Mouse (Mus musculus): ENCODE measurements at regions not wholly inside any gene's neighbourhood (a gene's known extent, or its start where the extent isn't known, plus 50 kb on each side); places are given as distances from the start of the nearest gene placed in this dataset.

- ATAC-seq (ENCODE audit: poor library complexity, severe bottlenecking): no peak
Observed at GRCm38 (mm10) chr10:99524273-99525212, 234.9 kb downstream of the Csl start.

DNA sequence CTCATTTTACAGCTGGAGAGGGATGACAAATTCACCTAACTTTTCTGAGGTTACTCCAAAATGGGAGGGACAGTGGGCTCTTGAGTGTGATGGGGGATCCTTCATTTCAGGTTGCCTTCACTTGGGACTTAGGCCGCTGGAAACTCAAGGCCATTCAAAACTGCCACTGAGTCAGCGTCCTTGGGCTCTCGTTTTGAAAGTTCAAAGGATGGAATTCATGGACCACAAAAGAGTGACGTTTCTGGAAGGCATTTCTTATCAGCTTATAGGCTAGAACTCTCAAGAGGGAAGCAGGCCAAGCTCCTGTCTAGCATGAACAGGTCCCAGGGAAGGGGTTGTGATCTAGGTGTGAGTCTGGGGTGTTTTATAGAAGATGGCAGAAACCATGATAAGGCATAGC, 233.3 kb downstream of the Csl start:
- ATAC-seq (ENCODE audit: poor library complexity, severe bottlenecking): no peak

DNA sequence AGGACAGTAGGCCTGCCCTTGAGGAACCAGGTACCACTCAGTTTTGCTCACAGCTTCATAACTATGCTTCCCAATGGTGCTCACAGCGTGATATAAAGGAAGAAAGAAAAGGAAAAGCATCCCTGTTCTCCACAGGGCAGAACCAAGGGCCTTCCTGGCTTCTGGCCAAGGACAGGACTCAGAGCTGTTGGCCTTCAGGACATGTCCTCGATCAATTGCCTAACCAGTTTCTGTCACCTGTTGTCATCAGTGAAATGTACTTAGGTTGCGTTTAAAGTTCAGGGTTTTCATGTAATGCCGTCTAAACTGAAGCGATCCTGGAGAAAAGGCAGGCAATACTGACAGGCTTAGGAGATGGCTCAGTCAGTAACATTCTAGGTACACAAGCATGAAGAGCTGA, 232.9 kb downstream of the Csl start:
- ATAC-seq (ENCODE audit: poor library complexity, severe bottlenecking): no peak

- no peak for ATAC-seq (ENCODE audit: poor library complexity, severe bottlenecking)
Observed at GRCm38 (mm10) chr10:99531104-99531503, 228.4 kb downstream of the Csl start.

DNA sequence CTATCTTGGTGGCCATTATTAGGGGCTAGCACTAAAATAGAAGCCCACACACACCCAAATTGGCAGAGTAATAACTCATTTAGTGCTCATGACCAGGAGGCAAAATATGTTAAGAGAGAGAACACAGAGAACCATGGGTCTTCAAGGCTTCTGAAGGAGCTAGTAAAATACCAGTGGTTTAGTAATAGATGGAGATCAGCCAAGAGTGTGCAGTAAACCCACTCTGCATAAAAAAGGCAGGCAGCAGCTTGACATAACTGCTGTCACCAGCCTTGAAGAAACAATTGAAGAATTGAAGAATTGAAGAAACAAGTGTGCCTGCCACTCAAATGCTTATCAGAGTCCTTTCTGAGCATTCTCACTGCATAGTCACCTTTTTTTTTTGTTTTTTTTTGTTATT, 227.9 kb downstream of the Csl start:
- ATAC-seq (ENCODE audit: poor library complexity, severe bottlenecking): no peak

DNA sequence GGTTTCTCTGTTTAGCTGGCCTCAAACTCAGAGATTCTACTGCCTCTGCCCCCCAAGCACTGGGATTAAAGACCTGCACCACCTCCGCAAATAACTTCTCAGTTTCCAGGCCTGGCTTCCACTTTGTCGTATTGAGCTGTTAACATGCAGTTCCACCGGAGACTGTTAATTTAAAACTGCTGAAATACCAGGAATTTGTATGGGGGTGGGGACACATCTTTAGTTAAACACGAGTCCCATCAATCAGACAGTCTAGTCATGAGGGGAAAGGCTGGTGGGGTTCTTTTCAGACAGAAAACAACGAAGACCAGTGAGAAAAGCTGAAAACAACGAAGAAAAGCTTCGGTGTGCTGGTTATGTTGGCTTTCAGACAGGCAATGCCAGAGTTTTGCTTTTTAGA, 227.5 kb downstream of the Csl start:
- no peak for ATAC-seq (ENCODE audit: poor library complexity, severe bottlenecking)

DNA sequence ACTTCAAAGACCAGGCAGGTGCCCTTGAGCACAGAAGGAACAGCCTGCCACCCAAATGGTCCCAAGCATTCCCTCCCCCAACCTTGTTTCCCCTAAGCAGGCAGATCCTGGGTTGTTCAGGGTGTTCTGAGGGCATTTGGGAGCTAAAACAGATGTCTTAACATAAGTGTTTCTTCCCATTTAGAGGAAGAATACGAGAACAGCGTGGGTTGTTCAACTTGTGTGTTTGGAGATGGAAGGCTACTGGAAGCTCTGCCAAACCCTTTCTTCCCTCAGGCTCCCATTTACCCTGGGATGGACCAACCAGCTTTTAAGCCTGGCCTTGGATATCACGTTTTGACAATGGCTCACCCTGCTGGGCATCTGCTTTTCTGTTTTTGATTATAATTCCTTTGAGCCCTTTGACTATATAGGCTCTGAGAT, 226.8 kb downstream of the Csl start:
- no peak for ATAC-seq (ENCODE audit: poor library complexity, severe bottlenecking)

DNA sequence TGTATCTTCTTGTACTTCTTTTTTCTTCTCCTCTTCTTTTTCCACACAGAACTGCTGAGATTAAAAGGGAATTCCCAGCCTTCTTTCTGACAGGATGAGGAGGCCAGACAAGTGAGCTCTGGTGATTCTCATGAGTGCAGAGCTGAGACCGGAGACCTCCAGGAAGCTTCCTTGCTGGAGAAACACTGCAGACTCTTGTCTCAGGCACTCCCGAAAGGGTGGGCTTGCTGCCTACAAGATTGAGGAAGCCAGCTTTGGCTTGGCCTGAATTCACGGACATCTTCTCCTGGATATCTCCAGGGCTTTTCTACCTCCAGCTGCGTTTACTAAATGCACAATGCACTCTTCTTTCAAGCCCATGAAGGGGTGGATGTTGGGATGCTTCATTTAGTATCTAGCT, 226.0 kb downstream of the Csl start:
- ATAC-seq (ENCODE audit: poor library complexity, severe bottlenecking): no peak

GRCm38 (mm10) chr10:99534237-99534636, 225.2 kb downstream of the Csl start:
- ATAC-seq (ENCODE audit: poor library complexity, severe bottlenecking): no peak

- no peak for ATAC-seq (ENCODE audit: poor library complexity, severe bottlenecking)
Observed at GRCm38 (mm10) chr10:99538639-99539038, 220.8 kb downstream of the Csl start.

DNA sequence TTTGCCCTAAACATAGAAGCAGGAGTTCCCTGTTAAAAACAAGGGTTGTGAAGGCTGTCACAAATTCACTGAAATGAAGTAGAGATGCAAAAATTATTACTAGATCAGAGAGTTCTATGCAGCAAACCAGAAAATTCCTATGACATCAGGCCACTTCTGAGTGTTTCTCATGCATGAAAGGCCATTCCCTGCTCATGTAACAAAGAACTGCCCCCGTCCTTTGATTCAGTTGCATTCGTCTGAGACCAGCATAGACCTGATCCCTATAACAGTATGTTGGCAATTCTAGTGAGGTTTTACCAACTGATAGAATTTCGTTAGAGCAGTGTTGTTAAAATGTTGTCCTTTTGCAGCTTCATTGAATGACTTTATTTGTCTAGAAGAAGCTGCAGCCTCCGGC, 207.1 kb downstream of the Csl start:
- ATAC-seq (ENCODE audit: poor library complexity, severe bottlenecking): no peak

DNA sequence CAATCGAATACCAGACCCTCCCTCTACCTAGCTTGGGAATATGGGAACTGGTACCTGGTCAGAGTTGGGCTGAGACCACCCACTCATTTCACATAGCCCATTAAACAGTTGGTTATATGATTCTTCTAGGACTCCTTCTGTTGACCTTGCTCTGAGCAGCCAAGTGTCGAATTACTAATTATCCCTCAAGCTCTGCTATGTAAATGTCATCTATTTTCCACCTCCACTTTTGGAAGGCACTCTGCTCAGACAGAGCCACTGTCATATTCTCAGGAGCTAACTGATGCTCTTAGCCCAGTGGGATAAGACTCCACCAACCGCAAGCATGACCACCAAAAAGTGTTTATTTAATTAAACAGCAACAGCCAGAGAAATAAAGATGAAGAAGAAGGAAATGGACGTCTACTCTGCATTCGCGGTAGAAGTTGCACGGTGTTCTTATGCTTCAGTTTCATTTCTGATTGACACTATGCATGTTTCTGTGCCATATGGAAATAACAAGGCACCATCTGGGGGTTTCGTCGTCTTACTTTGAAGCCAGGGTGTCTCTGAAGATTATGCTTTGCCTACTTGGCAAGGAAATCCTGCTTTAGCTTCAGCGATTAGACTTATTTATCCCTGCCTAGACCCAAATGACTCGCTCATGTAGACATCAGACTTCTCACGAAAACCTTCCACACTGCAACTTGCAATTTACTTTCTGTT, 206.5 kb downstream of the Csl start:
- no peak for ATAC-seq (ENCODE audit: poor library complexity, severe bottlenecking)

- no peak for ATAC-seq (ENCODE audit: poor library complexity, severe bottlenecking)
Observed at GRCm38 (mm10) chr10:99555021-99555420, 204.4 kb downstream of the Csl start.

- ATAC-seq (ENCODE audit: poor library complexity, severe bottlenecking): no peak
Observed at GRCm38 (mm10) chr10:99555658-99556352, 203.7 kb downstream of the Csl start.

DNA sequence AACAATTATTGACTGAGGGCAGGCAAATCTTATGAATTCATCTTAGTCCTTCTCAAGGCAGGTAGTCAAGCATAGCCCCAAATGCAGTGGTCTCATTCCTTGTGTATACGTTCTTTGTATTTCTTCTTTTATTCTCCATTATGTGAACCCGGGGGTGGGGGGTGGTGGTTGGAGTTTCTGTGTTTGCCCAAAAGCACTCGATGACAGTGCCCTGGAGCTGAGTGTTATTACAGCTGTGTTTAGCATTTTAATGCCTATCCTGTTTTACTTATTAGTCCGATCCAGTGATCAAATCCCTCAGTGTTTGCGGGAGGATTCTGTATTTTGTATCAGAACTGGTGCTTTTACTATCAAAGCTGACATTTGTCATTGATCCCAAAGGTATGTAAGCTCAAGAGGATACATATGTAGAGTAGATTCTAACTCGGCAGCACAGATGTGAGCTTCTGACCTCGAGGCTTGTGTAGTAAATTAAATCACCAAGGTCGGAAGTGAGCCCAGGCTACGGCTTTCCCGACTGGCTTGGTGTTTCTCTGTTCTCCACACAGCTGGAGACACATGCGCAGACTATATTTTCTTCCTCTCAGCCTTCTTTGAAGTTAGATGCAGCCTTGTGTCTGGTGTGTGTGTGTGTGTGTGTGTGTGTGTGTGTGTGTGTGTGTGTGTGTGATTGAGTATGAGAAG, 203.0 kb downstream of the Csl start:
- ATAC-seq (ENCODE audit: poor library complexity, severe bottlenecking): no peak

- ATAC-seq (ENCODE audit: poor library complexity, severe bottlenecking): no peak
Observed at GRCm38 (mm10) chr10:99558656-99559055, 200.8 kb downstream of the Csl start.

DNA sequence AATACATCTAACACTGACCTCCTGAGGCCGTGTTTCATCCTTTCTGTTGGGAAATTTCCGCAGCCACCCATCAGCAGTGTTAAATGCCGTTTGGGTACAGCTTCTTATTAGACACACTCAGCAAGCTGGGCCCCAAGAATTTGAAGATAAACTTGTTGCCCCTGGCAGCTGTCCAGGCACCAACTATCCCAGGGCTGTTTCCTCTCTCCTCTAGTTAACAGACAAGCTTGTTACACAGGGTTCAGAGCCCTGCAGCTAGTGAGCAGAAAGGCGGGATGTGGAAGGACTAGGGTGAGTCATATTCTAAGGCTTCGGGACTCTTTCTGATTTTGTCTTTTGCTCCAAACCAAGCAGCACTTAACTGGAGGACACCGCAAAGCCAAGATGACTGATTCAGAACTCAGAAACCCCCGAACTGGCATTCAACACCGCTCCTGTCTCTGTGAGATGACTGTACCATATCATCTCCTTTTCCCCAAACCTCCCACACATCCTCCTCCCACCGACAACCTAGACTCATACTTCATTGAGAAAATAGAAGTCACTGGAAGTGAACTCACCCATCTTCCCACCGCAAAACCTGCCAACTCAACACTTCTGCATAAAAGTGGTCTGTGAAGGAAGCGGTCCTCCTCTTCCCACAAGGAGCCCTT, 198.2 kb downstream of the Csl start:
- no peak for ATAC-seq (ENCODE audit: poor library complexity, severe bottlenecking)

DNA sequence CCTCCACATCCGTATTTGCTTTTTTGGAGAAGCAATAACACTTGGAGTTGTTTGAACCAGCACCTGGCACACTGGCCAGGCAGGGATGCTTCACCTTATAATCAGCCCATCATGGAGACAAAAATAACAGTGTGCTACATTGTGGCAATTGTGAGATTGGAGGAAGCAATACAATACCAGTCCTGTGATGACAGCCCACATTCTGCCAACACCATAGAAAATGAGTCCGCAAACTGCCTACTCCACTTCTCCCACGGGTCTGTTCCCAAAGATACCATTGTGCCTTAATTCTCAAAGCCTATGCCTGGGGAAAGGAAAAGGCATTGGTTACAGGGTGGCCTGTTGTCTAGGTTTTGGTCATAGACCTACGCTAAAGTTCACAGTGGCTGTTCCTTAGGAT, 194.9 kb downstream of the Csl start:
- ATAC-seq (ENCODE audit: poor library complexity, severe bottlenecking): no peak

- ATAC-seq (ENCODE audit: poor library complexity, severe bottlenecking): no peak
Observed at GRCm38 (mm10) chr10:99568424-99568823, 191.0 kb downstream of the Csl start.

GRCm38 (mm10) chr10:99570190-99570589, 189.3 kb downstream of the Csl start:
- ATAC-seq (ENCODE audit: poor library complexity, severe bottlenecking): no peak

GRCm38 (mm10) chr10:99573997-99574396, 185.5 kb downstream of the Csl start:
- no peak for ATAC-seq (ENCODE audit: poor library complexity, severe bottlenecking)

Measured in megakaryocyte, adult 5-6 weeks (primary cell).